Mouse (Mus musculus) limb, embryonic 14.5 days (tissue): ENCODE measurements around the gene Nr6a1. TPM values are rescaled to one million over a fixed set of nuclear protein-coding genes. Genes with fewer than 3 reads are reported as not detected.
A peak's percentile ranks its signal among the peaks of the same experiment; 100 is the strongest.

Source experiments
- ATAC-seq: fragments of 200-750 bp; cut with Nextera tagmentation; 2 replicates; pipeline ENCODE4 v1.8.0; 2017; ENCODE audit warnings: low read depth, moderate number of reproducible peaks, moderate TSS enrichment; ENCODE audit not compliant: low FRiP score
- DNase-seq: peaks from one replicate; pipeline ENCODE4 v3.0.0-alpha.2; 2015; ENCODE audit warnings: low spot score
- H3K27ac ChIP-seq: fragments of 300-500 bp; sonication (generic); replicated peaks from 2 replicates; pipeline ENCODE4 v1.5.1; 2014; ENCODE audit warnings: low read depth, mild to moderate bottlenecking, low read length, moderate library complexity, mixed read lengths
- H3K27me3 ChIP-seq: fragments of 300-500 bp; sonication (generic); 2 replicates; pipeline ENCODE4 v1.6.1; 2014; ENCODE audit warnings: low read length, mixed read lengths; ENCODE audit not compliant: control insufficient read depth, insufficient read depth
- H3K36me3 ChIP-seq: fragments of 300-500 bp; sonication (generic); 2 replicates; pipeline ENCODE4 v1.6.1; 2014; ENCODE audit warnings: mild to moderate bottlenecking, low read length, moderate library complexity, mixed read lengths; ENCODE audit not compliant: control insufficient read depth, insufficient read depth
- H3K4me1 ChIP-seq: fragments of 300-500 bp; sonication (generic); 2 replicates; pipeline ENCODE4 v1.6.1; 2014; ENCODE audit warnings: antibody characterized with exemption, low read length, mixed read lengths; ENCODE audit not compliant: control insufficient read depth, insufficient read depth
- H3K4me2 ChIP-seq: fragments of 300-500 bp; sonication (generic); replicated peaks from 2 replicates; pipeline ENCODE4 v1.6.1; 2014; ENCODE audit warnings: low read depth, mild to moderate bottlenecking, low read length, moderate library complexity; ENCODE audit not compliant: severe bottlenecking
- H3K4me3 ChIP-seq: fragments of 300-500 bp; sonication (generic); replicated peaks from 2 replicates; pipeline ENCODE4 v1.5.1; 2014; ENCODE audit warnings: low read length
- H3K9ac ChIP-seq: fragments of 300-500 bp; sonication (generic); 2 replicates; pipeline ENCODE4 v1.6.1; 2014; ENCODE audit warnings: mild to moderate bottlenecking, low read depth, low read length, moderate library complexity; ENCODE audit not compliant: severe bottlenecking
- H3K9me3 ChIP-seq: fragments of 300-500 bp; sonication (generic); 2 replicates; pipeline ENCODE4 v1.6.1; 2016; ENCODE audit warnings: low read length; ENCODE audit not compliant: control insufficient read depth
- POLR2A ChIP-seq: fragments of 200-500 bp; IDR thresholded peaks from 2 replicates; pipeline ENCODE4 v1.8.0; 2012; ENCODE audit warnings: inconsistent platforms, mild to moderate bottlenecking, moderate library complexity, borderline replicate concordance; ENCODE audit not compliant: insufficient read depth, insufficient read length; ENCODE audit errors: extremely low read depth
- WGBS: fragments of 180-500 bp; shearing (Covaris S2); extraction: QIAGEN DNeasy Blood & Tissue Kit; methylation state at CpG from one replicate; pipeline ENCODE4 v1.1.7; 2014; 5-methylcytosine and 5-hydroxymethylcytosine counted together
- polyA plus RNA-seq, 2 experiments: library from polyadenylated mRNA; depleted of rRNA in 1 of 2; stranded (reverse) in 1 of 2; unstranded in 1 of 2; fragments of >200 nt; fragmentation: Nextera tagmentation in 1 of 2; extraction: Ambion mirVana in 1 of 2; gene quantifications; 2 replicates each; pipeline versions ENCODE4 v1.2.1 to v1.2.3; 2012 to 2014

Nr6a1 gene
- polyA plus RNA-seq, 2 experiments: 1.2 to 2.4 TPM

DNA sequence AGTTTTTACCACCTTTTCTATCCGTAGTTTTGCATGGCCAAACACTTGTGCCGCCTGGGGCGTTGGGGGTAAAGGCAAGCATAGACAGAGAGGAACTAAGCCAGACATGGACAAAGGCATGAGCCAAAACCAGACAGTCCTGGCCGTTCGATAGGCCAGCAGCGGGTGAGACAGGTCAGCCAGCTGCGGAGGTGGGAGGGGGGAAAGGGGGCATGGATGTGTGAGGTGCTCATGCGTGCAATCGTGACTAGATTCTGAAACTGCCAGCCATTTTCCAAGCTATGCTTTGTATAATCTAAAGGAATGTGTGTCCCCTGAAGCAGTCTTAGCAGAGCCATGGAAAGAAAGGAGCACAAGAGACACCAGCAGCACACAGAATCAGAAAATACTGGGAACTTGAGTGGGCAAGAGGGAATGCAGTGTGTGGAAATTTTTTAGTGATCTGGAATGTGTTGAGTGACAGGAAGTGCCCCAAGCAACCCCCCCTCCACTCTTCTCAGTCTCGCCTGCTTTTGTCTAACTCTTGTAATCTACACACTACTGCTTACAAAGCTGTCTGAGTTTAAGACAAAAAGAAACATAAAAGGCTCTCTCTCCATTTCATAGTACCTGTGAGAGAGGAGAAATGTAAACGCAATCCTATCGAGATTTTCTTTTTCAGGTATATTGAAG, 103.4 kb downstream of the Nr6a1 start:
- Histone ChIP-seq H3K27ac (peak overlapping the region; percentile 98), H3K9me3 (no peaks in the 10 kb centered on the region), H3K4me3 (peak overlapping the region; percentile 65), H3K27me3 (no peaks in the 10 kb centered on the region), H3K36me3 (no peaks in the 10 kb centered on the region), H3K4me1 (peaks cover 4% of the 10 kb centered on the region; the same call in 1 of the 2 replicates), H3K9ac (peak overlapping the region; percentile 85), H3K4me2 (peak overlapping the region; percentile 71)
- DNase-seq (peak; percentile 76), ATAC-seq (peak; percentile 77)
- peak; percentile 64; the same call in 1 of the 2 replicates for TF ChIP-seq POLR2A
- 2% methylated on average over 12 of the region's 12 CpGs for WGBS

DNA sequence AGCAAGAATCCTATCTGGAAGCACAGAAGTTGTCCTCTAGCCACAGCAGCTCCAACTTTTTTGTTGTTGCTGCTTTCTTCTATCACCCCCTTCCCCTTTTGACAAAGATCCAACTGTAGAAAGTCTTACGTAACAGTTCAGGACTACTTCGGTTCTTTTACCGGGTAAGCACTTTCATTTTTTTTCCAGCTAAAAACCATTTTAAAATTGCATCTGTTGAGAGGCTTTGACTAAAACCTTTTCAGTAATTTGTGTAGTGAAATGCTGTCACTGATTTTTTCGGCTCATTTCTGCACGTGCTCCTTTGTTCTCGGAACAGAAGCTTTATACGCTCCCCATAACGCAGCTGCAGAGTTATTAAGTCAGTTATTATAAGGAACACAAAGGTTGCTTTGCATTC, 104.1 kb downstream of the Nr6a1 start:
- H3K4me2 ChIP-seq: peak overlapping the region; percentile 71
- WGBS: 3% methylated on average over 8 of the region's 8 CpGs
- H3K4me3 ChIP-seq: peak overlapping the region; percentile 65
- H3K27ac ChIP-seq: peak overlapping the region; percentile 98
- peaks cover 4% of the 10 kb centered on the region; the same call in 1 of the 2 replicates for H3K4me1 ChIP-seq
- no peaks in the 10 kb centered on the region for H3K36me3 ChIP-seq
- TF ChIP-seq POLR2A: no peak
- peak; percentile 10; the same call in 1 of the 2 replicates for ATAC-seq
- H3K9ac ChIP-seq: peak overlapping the region; percentile 85
- DNase-seq: peak; percentile 70
- no peaks in the 10 kb centered on the region for H3K27me3 ChIP-seq
- no peaks in the 10 kb centered on the region for H3K9me3 ChIP-seq

DNA sequence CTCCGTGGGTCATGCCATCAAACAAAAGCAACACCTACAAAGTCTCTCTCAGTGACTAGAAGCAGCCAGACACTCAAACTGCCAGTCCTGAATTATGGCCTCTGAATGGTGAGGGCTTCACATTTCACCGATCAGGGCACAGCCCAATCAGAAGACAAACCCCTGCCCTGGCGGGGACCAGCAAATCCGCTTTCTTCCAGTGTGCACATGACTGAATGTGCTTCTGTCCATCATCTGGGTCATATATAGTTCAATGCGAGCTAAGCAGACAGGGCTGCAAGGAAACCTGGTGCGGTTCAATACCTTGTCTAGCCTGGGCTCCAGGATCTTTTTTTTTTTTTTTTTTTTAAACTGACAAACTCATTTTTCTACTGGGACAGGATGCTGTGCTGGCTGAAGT, 104.5 kb downstream of the Nr6a1 start:
- 2% methylated on average over 6 of the region's 6 CpGs for WGBS
- peak; percentile 93 for DNase-seq
- Histone ChIP-seq H3K9ac (peak overlapping the region; percentile 85), H3K4me1 (peaks cover 4% of the 10 kb centered on the region; the same call in 1 of the 2 replicates), H3K27me3 (no peaks in the 10 kb centered on the region), H3K4me3 (peak overlapping the region; percentile 65), H3K9me3 (no peaks in the 10 kb centered on the region), H3K27ac (peak overlapping the region; percentile 98), H3K4me2 (peak overlapping the region; percentile 71), H3K36me3 (no peaks in the 10 kb centered on the region)
- peak; percentile 95 for ATAC-seq
- peak; percentile 83; the same call in 1 of the 2 replicates for TF ChIP-seq POLR2A

DNA sequence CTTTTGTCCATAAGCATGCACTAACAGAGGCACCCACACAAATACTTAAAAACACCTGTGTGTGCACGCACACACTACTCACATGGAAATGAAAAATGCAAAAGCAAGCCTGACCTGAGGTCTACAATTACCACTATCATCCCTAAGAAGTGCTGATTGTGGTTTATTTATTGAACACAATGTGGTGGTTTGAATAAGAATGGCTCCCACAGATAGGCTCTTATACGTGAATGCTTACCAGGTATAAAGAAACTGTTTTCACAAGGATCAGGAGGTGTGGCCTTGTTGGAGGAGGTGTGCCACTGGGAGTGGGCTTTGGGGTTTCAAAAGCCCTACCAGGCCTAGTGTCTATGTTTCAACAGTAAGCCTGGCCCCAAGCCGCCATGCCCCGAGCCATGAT, 110.0 kb downstream of the Nr6a1 start:
- no peak for DNase-seq
- TF ChIP-seq POLR2A: no peak
- H3K4me1 ChIP-seq: no peaks in the 10 kb centered on the region

DNA sequence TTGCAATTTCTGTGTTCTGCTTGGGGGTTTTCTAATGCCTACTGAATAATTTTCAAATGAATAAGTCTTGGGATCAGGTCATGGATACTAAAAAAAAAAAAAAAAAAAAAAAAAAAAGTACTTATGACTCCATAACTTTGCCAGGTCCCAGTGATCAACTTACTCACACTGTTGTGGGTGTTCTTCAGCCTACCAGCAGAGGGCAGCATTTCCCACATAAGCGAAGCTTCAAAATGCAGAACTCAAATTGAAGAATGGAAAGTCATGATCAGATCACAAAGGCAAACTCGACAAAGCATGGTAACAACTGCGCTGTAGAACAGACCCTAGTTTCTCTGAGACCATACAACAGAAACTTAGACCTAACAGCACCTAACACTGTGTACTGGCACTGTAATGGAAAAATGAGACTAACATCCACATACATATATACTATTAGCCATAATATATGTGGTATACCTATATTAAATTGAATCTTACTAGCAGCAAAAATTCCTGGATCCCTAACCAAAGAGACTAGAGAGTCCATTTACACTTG, 130.3 kb downstream of the Nr6a1 start:
- H3K9me3 ChIP-seq: no peaks in the 10 kb centered on the region
- no peak for TF ChIP-seq POLR2A
- H3K4me3 ChIP-seq: no peak overlapping the region
- no peaks in the 10 kb centered on the region for H3K36me3 ChIP-seq
- H3K4me1 ChIP-seq: no peaks in the 10 kb centered on the region
- H3K27me3 ChIP-seq: no peaks in the 10 kb centered on the region
- ATAC-seq (peak; percentile 50; the same call in 1 of the 2 replicates), DNase-seq (peak; percentile 78)
- H3K4me2 ChIP-seq: no peak overlapping the region
- H3K9ac ChIP-seq: no peak overlapping the region
- 16% methylated on average over 3 of the region's 3 CpGs for WGBS
- H3K27ac ChIP-seq: no peak overlapping the region

More for the DNA sequence above, 110.0 kb downstream of the Nr6a1 start:
- ATAC-seq: no peak
- 85% methylated on average over 4 of the region's 4 CpGs for WGBS
- H3K9ac ChIP-seq: no peak overlapping the region
- no peaks in the 10 kb centered on the region for H3K27me3 ChIP-seq
- no peak overlapping the region for H3K4me2 ChIP-seq
- H3K9me3 ChIP-seq: no peaks in the 10 kb centered on the region
- no peaks in the 10 kb centered on the region for H3K36me3 ChIP-seq
- no peak overlapping the region for H3K27ac ChIP-seq
- no peak overlapping the region for H3K4me3 ChIP-seq
